Comparison of ENCODE assay signal across 21 mouse cellular contexts in the genomic region with DNA sequence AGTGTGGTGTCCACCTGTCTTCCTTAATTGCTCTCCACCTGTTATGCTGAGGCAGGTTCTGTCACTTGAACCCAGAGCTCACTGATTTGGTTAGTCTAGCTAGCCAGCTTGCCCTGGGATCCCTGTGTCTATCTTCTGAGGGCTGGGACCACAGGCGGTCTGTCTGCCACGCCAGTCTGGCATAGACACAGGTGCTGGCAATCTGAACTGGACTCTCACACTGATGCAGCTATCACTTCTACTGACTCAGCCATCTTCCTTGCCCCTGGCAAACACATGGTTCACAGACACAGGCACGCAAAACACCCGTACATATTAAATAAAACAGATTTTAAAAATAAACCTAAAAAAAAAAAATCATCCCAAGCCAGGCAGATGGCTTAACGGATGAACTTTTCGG. TPM values are rescaled to one million over a fixed set of nuclear protein-coding genes. Genes with fewer than 3 reads are reported as not detected.
A peak's percentile ranks its signal among the peaks of the same experiment; 100 is the strongest.
DNase-seq lines count a peak whose midpoint lies in the region; TF ChIP-seq lines count a peak whose summit lies in the region.
"Had no signal": no experiment of that assay in that cellular context is flagged by ENCODE, and none has a peak within 500 bp of the region (broad histone marks: within the 10 kb centered on the region; RNA-seq: fewer than 3 reads in every experiment).

No protein-coding gene starts in this region.

- peak; percentile 44 for DNase-seq in kidney, adult 2 months
- no peak for DNase-seq in kidney, adult 8-10 months
- DNase-seq in liver, adult 2 months (ENCODE audit: extremely low read depth, low read depth, low spot score): peak; percentile 83
- DNase-seq in liver: no peak
- DNase-seq: adrenal gland, adult 2 months; adrenal gland, postnatal 10 days; adrenal gland, postnatal 25 days; cerebellum, adult 11 months; cerebellum, adult 18-20 months; cerebellum, adult 8-10 months; cerebellum, adult 9-11 months; cerebellum, postnatal 14 days; cerebellum, postnatal 36 days; embryo, embryonic 11 days had no signal

- peaks cover 16% of the 10 kb centered on the region; the same call in 1 of the 2 replicates for H3K79me2 ChIP-seq in liver, adult 2 months (ENCODE audit: control insufficient read depth, insufficient read depth, low read length)

- no peaks in the 10 kb centered on the region for H3K27me3 ChIP-seq in kidney, adult 2 months (replicated peaks; ENCODE audit: control insufficient read depth, insufficient read depth, low read length)
- no peaks in the 10 kb centered on the region for H3K27me3 ChIP-seq in liver, adult 2 months (ENCODE audit: control insufficient read depth, insufficient read depth, low read length)

- H3K4me3 ChIP-seq in kidney, adult 2 months (ENCODE audit: insufficient read depth, low read depth, low read length): no peak overlapping the region
- no peak overlapping the region for H3K4me3 ChIP-seq in liver, adult 2 months (ENCODE audit: insufficient read depth, low read depth, low read length)
- H3K4me3 ChIP-seq: embryonic facial prominence, embryonic 13.5 days; embryonic facial prominence, embryonic 15.5 days; forebrain, embryonic 10.5 days; forebrain, embryonic 12.5 days had no signal

- H3K4me1 ChIP-seq in kidney, adult 2 months (ENCODE audit: control insufficient read depth, insufficient read depth, low read length): peaks cover 15% of the 10 kb centered on the region; the same call in 1 of the 2 replicates
- peaks cover 25% of the 10 kb centered on the region; the same call in 1 of the 2 replicates for H3K4me1 ChIP-seq in liver, adult 2 months (ENCODE audit: control insufficient read depth, insufficient read depth, low read length)

- TF ChIP-seq CTCF in kidney, adult 2 months (conservative IDR thresholded peaks at IDR 0.05; ENCODE audit: insufficient read depth, insufficient read length, low read depth, low read length): no peak
- TF ChIP-seq CTCF in liver, adult 2 months (IDR thresholded peaks at IDR 0.05; ENCODE audit: low read depth, low read length): no peak

- no peaks in the 10 kb centered on the region for H3K36me3 ChIP-seq in kidney, adult 2 months (ENCODE audit: control insufficient read depth, insufficient read depth, low read length)
- H3K36me3 ChIP-seq in liver, adult 2 months (ENCODE audit: control insufficient read depth, insufficient read depth, low read length): peaks cover 21% of the 10 kb centered on the region

- no peak for TF ChIP-seq POLR2A in kidney, adult 2 months (IDR thresholded peaks at IDR 0.05; ENCODE audit: low read depth, low read length)
- TF ChIP-seq POLR2A in liver, adult 2 months (IDR thresholded peaks at IDR 0.05; ENCODE audit: extremely low read depth, insufficient read depth, low read length): no peak

- H3K9ac ChIP-seq in liver, adult 2 months (ENCODE audit: low read depth, low read length): 0 out of 2 replicates have a peak overlapping the region, but pooled peaks have one; percentile 52
- H3K9ac ChIP-seq: embryonic facial prominence, embryonic 13.5 days; embryonic facial prominence, embryonic 15.5 days; forebrain, embryonic 12.5 days had no signal

- WGBS in kidney, adult 2 months: 82% methylated on average over 6 of the region's 6 CpGs
- 31% methylated on average over 6 of the region's 6 CpGs for WGBS in liver, adult 2 months

- peak overlapping the region; percentile 56 for H3K27ac ChIP-seq in kidney, adult 2 months (ENCODE audit: insufficient read depth, low read depth, low read length)
- H3K27ac ChIP-seq in liver, adult 2 months (replicated peaks; ENCODE audit: insufficient read depth, low read depth, low read length): peak overlapping the region; percentile 94
- H3K27ac ChIP-seq: embryonic facial prominence, embryonic 13.5 days; embryonic facial prominence, embryonic 15.5 days; forebrain, embryonic 10.5 days; forebrain, embryonic 12.5 days had no signal

RNA-seq across cellular contexts. Expression of gene Ccs, which starts 2.1 kb away (rescaled TPM):
- 144 and 192 TPM in 2 replicates for polyA plus RNA-seq in kidney, adult 2 months (2012; rRNA removed)
- 146 and 174 TPM in 2 replicates for total RNA-seq in liver, adult 2 months (2014; rRNA removed)
- polyA plus RNA-seq in liver, adult 2 months (2012; rRNA removed): 245 and 254 TPM in 2 replicates

RNA-seq across cellular contexts. Expression of gene Ccdc87, which starts 2.1 kb away (rescaled TPM):
- 0.08 and 0.15 TPM in 2 replicates for polyA plus RNA-seq in kidney, adult 2 months (2012; rRNA removed)
- total RNA-seq in liver, adult 2 months (2014; rRNA removed): not detected in 2 replicates
- not detected in 2 replicates for polyA plus RNA-seq in liver, adult 2 months (2012; rRNA removed)
- total RNA-seq: common myeloid progenitor, adult 5-6 weeks had no signal
- polyA plus RNA-seq: embryonic facial prominence, embryonic 11.5 days; forebrain, embryonic 10.5 days had no signal

RNA-seq across cellular contexts. Expression of gene Ctsf, which starts 17.9 kb away (rescaled TPM):
- 150 and 249 TPM in 2 replicates for polyA plus RNA-seq in kidney, adult 2 months (2012; rRNA removed)
- total RNA-seq in liver, adult 2 months (2014; rRNA removed): 44.1 and 55.0 TPM in 2 replicates
- 69.4 and 88.9 TPM in 2 replicates for polyA plus RNA-seq in liver, adult 2 months (2012; rRNA removed)
- total RNA-seq: MEL had no signal

RNA-seq across cellular contexts. Expression of gene Rbm14, which starts 25.6 kb away (rescaled TPM):
- 28.7 and 36.8 TPM in 2 replicates for polyA plus RNA-seq in kidney, adult 2 months (2012; rRNA removed)
- 9.0 and 12.6 TPM in 2 replicates for total RNA-seq in liver, adult 2 months (2014; rRNA removed)
- polyA plus RNA-seq in liver, adult 2 months (2012; rRNA removed): 18.4 and 26.1 TPM in 2 replicates

RNA-seq across cellular contexts. Expression of gene Gm21992, which starts 25.6 kb away (rescaled TPM):
- 22.3 and 32.0 TPM in 2 replicates for polyA plus RNA-seq in kidney, adult 2 months (2012; rRNA removed)
- 4.8 and 9.9 TPM in 2 replicates for total RNA-seq in liver, adult 2 months (2014; rRNA removed)
- 22.3 and 23.6 TPM in 2 replicates for polyA plus RNA-seq in liver, adult 2 months (2012; rRNA removed)

Comparison
In these comparisons a context has a peak if more than half of its experiments do, and no peak if none do; other contexts are left out.
1. DNase-seq: peak in kidney, adult 2 months (single experiment) and liver, adult 2 months (single experiment); none in kidney, adult 8-10 months (0 of 2) and liver (single experiment).